Mouse (Mus musculus) kidney, adult 8-10 months (tissue): ENCODE data around the gene Ddx27.
"Not testable (repeated sequence)": the region's sequence is repeated elsewhere in the genome, so short reads cannot be mapped to it uniquely, and the experiment has no call there.

Source experiments
- DNase-seq, 2 experiments: peaks; one replicate each; pipeline ENCODE4 v3.0.0; 2022

Gene Ddx27

DNA sequence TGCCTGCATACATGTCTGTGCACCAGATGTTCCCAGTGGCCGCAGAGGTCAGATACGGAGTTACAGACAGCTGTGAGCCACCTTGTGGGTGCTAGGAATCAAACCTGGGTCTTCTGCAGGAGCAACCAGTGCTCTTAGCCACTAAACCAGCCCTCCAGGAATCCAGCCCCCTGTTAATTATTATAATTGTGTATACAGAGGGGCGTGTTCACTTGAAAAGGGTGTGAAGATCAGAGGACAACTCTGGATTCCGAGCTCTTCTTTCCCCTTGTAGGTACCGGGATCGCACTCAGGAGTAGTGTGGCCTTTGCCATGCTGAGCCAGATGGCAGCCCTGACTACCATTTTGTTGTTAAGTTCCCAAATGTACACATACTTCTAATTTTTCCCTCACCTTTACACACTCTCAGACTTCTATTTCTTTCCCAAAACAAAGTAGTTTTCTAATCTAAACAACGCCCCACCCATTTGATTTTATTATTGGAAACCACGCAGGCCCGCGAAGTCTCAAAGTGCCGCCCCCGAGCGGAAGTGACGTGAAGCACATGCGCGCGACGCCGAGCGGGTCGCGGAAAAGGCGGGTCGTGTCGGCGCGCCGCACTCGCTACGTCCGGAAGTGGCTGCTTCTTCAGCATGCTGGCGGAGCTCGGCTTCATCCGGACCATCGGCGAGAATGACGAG is at the start of gene Ddx27:
TSS of gene Ddx27 (plus strand) at position 492 of the 680 bp plus-strand sequence.
- peak; percentile 87 to 92 for DNase-seq

DNA sequence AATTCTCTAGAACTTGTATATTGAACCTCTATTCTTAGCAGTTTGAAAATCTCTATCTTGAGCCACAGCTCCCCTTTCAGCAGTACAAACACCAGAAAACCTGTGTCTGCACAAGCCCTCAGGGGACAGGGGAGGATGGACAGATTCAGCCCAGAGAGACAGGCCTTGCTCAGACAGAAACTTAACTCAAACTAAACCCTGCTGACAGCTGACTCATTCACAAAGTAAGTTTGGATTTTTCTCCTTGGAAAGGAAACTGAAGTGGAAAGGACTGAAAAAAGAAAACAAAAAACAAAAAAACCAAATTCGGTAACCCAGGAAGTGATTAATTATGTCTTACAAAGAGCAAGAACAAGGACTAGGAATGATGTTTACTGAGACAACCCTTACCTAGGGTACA is 41.8 kb upstream of the Ddx27 start:
- DNase-seq = no peak

DNA sequence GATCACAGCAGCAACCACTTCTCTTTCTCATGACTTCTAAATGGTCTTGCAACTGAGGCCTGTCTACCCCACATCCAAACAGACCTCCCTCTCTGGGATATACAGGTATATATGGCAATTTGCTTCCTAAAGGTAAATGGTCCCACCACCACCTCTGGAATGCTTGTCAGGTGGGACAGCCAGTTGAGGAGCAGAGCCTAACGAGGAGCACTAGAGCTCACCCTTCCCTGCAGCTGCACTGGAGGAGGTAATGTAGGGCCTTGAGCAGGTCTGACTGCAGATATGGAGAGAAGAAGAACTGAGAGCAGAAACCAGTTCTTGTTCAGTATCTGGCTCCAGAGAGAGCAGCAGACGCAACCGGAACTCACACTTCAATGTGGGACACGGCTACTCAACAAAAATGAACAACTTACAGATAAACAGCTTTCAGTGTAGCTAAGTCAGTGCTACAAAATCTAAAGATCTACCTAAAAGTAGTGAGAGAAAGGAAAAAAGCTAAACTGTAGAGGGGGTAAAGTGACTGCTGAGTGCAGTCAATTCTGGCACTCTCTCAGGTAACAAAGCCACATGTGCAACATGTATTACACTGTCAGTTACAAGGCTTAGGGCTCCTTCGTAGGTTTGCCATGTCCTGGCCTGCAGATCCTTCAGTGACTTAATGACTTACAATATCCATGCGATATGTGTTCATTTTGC is 40.7 kb upstream of the Ddx27 start:
- DNase-seq = no peak

DNA sequence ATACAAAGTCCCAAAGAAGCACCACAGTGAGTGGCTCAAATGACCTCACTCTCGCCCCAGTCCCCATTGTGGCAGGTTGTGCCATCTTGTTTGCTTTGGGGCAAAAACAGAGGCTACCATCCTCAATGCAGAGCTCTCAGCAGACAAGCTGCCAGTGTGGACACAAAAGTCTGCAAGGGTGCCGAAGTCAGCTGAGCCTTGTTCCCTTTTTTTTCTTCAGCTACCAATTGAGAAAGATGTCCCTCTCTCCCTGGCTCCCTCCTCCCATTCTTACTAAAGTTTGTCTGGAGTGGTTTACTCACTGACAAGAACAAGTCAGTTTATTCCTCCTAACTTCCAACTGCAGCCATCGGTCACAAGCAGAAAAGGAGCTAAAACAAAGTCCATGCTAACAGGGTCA is 38.6 kb upstream of the Ddx27 start:
- DNase-seq = no peak

DNA sequence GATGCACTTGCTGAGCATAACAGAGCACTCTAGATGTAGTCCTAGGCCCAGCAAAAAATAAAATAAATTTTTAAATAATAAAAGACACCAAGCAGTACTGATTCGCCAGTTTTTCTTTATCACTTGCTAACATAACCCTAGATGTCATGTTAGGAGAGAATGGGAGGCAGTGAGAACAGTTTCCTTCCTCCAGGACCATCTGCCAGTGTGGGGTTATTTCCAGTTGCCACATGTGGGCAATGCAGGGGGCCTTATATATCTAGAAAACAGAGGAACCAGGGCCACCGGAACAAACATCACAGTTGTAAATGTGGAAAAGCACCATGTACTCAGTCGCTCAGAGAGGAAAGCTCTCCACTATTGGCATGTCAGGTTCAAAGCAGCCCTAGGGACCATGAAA is 37.5 kb upstream of the Ddx27 start:
- DNase-seq = no peak

DNA sequence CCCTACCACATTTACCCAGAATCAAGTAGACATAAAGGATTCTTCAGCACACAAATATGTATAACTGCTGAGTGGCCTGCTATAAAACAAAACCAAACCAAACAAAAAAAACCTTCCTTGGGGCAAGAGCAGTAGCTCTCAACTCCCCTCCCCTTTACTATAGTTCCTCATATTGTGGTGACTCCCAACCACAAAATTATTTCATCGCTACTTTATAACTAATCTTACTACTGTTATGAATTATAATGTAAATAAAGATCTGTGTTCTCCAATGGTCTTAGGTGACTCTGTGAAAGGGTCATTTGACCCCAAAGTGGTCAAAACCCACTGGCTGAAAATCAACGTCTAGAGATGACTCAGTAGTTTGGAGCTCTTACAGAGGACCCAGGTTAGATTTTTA is 34.8 kb upstream of the Ddx27 start:
- DNase-seq = no peak

DNA sequence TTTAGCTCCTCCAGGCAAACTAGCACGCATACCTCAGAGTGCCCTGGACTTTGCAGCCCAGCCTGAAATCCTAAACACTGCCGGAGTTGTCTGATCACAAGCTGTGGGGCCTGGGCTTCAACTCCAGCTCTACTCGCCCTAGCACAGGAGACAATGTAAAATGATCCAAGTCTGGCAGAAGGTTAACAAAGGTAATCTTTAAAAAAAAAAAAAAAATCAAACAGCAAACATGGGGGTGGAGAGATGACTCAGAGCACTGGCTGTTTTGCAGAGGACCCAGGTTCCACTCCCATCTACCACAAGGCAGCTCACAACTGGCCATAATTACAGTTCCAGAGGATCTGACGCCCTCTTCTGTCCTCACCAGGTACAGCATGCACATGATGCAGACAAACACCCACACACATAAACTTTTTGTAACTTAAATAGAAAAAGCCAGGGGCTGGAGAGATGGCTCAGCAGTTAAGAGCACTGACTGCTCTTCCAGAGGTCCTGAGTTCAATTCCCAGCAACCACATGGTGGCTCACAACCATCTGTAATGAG is 31.6 kb upstream of the Ddx27 start:
- DNase-seq = no peak

DNA sequence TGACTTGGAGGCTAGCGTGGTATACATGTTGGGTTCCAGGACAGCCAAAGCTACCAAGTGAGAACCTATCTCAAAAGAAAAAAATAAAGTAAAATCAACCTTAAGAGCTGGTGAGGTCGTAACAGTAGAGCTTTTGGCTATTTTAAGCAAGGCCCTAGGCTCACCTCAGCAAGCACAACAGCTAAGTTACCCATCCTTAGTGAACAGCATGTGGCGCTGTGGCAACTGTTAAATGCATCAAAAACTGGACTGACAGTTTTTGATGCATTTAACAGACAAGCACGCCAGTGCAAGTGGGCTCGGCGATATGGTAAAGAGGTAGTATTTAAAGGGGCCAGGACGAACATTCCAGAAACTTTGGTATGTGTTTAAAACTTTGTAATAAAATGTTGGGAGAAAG is 24.1 kb upstream of the Ddx27 start:
- no peak for DNase-seq

DNA sequence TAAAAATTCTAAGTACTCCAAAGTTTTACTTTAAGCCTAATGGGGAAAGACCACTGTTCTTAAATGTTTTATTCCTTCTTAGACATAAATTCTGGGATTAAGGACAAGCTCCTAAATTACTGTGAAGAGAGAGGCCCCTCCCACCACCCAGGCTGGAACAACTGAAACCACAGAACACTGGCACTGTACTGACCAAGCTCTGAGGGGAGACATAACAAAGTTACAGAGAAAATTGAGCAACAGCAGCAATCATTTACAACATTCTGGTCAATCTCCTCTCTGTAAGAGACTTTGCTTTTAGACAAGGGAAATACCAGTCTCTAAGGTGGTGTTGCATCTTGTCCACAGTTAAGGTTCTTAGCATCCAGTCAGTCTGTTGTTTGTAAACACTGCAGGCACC is 23.0 kb upstream of the Ddx27 start:
- no peak for DNase-seq

DNA sequence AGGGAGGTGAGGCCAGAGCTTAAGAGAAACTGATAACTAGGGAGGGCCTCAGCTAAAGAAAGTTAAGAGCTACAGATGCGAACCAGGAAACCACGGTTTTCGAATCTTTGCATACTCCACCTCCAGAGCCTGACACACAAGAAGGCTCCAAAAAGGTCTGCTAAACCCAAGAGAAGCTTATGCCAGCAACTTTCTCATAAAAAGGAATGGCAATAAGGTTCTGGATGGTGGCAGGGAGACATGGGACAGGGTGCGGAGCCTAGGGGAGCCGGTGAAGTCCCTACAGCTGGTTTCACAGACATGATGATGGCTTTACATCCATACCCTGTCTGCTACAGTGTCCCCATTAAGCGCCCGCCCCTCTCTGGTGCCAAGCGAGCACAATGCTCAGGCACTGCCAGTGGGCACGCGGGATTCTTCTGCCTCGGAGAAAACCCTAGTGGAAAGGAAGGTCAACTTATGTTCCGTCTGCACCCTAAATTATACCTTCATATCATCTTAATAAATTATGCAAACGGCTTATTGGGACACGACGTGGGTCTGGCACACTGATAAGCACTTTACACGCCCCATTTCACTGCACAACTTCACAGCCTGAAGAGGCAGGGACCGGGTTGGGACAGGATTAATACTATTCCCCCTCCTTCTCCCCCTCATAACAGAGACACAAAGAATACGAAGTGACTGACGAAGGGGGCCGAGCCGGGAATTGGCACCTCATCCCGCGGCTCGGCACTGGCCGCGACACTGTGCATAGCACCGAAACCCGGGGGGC is 19.8 kb upstream of the Ddx27 start:
- peak in 1 of 2 experiments; percentile 19 for DNase-seq

DNA sequence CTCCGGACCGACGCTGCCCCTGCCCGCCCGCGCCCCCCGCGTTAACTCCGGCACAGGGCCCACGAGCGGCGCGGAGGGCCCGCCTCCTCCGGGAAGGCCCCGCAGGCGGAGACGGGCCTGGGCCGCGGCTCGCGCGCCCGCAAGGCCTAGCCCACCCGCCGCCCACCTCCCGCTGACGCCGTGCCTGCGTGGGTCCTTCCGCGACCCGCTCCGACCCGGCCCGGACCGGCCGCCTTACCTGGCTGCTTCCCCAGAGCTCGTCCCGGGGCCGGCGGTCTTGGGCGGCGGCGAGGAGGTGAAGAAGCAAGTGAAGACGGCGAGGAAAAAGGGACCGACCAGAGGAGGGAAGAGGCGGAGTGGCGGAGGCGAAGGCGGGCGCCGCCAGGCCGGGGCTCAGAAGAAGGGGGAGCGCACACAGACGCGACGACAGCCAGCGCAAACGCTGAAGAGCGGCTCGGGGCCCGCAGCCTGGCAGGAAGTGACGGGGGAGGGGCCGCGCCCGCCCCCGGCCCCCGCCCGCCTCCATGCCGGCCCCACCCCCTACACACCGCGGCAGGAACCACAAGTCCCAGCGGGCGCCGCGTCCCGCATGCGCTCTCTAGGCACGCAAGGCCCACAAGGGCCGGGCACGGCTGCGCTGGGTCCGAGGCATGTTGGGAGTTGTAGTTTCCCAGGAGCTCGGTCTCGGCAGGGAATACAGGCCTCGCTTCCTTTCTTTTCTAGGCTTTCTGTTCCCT is 19.0 kb upstream of the Ddx27 start, which contains the start of gene Stau1:
TSS of gene Stau1 (minus strand) at position 504 of the 737 bp plus-strand sequence.
- peak; percentile 95 to 96 for DNase-seq

DNA sequence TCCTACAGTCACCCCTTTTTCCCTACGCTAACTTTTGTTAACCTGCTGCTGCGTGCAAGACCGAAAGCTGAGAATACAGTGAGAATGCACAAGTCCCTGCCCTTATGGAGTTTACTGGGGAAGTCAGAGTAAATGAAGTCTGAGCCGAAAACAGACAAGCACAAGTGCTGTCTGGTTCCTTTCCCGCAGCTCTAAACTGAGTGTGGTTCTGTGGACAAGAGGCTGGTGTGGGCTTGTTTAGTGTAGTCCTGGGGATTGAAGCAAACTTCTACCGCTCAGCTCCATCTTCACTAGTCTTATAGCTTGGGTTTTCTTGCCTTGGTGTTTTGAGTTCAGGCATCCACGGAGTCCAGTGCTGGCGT is 18.5 kb upstream of the Ddx27 start:
- DNase-seq = no peak

DNA sequence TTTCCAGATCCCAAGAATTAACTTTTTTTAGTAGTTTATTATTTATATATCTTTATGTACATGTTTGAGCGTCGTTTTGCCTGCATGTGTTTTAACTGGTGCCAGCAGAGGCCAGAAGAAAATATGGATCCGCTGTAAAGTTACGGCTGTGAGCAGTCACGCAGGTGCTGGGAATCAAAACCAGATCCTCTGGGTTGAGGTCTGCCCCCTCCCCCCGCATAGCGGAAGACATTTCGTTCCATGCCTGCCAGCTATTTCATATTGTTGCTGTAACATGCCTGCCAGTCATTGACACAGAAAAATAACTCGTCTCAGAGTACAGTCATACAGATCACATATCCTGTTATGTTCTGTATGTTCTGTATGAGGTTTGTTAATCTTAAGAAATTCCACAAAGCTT is 13.5 kb upstream of the Ddx27 start:
- DNase-seq = no peak

DNA sequence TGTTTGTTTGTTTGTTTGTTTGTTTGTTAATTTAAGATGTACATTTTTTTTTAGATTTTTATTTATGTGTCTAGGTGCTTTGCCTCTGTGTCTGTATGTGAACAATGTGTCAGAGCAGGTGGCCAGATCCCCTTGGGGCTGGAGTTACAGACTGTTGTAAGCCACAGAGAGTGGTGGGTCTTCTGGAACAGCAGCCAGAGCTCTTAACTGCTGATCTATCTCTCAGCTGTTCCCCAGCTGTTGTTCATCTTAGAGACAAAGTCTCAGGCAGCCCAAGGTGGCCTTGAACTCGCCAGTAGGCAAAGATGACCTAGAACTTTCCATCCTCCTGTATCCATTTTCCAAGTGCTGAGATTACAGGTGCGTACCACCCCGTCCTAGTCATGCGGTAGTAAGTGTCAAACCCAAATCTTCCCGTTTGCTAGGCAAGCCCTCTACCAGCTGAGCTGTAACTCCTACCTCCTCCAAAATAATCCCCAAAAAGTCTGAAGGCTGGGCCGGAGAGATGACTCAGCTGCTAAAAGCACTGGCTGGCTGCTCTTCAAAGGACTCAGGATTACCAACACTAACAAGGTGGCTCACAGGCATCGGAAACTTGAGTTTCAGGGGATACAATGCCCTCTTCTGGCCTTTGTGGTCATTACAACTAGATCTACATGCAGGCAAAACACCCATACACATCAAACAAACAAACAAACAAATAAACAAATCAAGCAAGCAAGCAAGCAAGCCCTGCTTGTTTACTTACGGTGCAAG is 10.7 kb upstream of the Ddx27 start:
- peak; percentile 60 to 73 for DNase-seq

DNA sequence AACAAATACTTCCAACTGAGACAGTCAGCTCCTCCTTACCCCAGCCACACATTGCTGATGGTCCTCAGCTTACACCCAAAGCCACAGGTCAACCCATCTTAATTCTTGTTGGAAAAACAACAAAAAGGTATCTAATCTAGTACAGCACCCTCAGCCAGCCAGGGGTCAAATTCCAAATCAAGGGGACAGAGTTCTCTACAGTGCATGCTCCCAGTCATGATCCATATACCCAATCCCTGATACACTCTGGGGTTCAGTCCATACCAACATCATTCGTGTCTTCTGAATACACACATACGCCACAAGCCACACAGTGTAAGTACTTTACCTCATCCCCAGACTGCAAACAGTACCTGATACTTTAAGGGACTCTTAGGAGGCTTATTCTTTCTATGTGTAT is 8.6 kb upstream of the Ddx27 start:
- DNase-seq = no peak

DNA sequence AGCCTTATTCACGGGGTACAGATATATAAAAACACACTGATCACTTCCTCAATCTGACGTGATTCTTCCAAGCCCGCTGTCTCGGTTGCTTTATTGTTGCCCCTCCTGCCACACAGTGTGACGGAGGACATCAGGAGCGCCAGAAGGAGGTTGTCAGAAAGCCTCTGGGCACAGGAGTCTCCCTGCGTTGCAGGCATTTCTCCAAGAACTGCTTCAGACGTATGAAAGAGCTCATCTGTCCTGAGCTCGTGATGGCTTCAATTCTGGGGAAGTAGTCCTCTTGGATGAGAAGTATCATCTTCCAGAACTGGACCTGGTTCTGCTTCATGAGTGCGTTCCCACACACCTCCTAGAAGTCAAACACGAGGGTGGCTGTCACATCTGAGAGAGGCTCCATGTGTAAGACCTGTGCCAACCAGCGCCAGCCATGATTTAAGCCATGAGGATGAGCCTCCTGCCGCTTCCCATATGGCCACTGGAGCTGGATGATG is 7.9 kb upstream of the Ddx27 start:
- no peak for DNase-seq

DNA sequence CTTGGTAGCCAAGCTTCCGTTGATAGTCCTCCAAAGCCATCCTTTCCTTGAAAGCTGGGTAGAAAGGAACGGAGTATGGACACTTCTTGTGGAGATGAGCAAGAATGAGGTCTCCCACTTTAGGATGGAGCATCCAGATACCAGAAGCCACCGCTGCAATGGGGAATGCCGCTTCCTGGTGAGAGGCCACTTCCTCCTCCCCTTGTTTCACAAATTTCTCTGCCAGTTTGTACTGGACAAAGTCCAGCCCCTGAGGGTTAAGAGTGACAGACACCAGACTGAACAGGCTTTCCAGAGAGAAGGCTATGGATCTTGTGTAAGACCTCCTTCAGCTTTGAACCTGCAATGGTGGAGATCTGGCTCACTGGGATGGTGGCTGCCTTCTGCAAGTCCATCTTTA is 7.4 kb upstream of the Ddx27 start:
- DNase-seq = not testable (repeated sequence)

DNA sequence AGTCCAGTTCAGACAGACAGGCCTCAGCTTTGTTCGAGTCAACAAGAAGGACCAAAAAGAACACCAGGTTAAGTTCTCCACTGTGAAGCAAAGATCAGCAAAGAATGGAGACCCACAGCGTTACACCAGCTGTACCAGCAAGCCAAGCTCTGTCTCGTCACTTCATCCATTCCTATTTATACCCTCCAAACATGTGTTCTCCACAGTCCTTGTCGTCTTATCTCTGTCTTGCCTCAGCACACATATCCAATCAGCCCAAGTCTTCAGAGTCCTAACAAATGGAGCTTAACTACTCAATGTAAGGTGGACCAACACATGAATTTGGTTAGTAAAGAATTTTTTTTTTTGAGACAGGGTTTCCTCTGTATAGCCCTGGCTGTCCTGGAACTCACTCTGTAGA is 5.5 kb upstream of the Ddx27 start:
- no peak for DNase-seq

DNA sequence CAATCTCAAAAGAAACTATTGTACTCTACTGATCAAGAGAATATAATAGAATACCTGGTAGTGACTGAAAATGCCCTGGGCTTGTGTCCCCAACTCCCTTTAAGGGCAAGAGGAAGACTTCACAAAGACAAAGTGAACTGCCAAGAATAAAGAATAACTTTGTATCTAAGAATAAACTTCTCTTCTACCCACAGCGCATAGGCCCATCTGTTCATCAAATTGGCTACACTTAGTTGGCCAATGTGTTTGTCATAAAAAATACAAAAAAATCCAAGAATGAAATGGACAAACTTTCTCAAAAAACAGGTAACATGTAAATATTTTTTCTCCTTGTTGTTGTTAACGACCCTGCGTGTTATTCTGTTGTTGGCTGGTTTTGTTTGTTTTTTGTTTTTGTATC is 4.4 kb upstream of the Ddx27 start:
- DNase-seq = no peak

DNA sequence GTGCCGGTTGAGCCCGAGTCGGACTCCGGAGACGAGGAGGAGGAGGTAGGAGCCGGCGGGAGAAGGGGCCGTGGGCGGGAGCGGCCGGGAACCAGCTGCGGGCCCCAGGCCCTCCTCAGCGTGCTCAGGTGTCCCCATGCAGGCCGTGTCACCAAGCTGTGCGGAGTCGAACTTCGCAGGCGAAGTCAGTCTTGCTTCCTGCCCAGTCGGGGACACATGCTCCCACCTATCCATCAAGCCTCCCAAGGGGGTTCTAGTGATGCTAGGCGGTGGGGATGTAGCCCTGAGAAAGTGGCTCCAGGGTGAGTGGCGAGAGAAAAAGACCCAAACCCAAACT is 357 bp downstream of the Ddx27 start:
- DNase-seq = no peak

DNA sequence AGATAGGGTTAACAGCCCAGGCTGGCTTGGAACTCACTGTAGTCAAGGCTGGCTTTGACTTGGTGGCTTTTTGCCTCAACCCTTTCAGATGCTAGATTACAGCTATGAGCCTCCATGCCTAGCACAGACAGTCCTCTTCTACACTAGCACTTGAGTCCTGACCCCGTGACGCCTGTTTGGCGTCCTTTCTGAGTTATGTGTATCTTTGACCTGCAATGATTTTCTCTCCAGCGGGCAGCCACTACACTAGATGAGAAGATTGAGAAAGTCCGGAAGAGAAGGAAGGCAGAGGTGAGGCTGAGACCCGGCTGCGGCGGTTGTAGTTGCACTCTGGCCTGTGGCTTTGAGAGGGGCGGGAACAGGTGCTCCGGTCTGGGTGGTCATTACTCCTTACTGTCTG is 4.4 kb downstream of the Ddx27 start:
- no peak for DNase-seq

DNA sequence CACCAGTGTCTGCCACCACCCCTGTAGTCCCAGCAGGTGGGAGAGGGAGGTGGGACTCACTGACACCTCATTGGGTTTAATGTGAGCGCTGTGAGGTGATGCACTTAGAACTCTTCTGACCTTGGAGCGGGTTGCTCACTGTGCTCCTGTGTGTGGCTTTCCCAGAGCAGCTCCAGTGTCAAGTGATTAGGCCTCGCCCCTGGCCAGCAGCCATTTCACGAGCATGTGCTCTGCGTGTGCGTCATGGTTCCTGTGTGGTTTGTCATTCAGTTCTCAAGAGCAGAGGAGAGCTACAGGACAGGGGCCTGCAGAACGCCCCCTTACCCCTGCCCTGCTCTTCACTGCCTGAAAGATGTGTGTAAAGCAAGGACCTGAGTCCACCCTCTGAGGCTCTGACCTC is 13.6 kb downstream of the Ddx27 start:
- no peak for DNase-seq
